9 mouse cellular contexts compared by ENCODE assay signal in genomic region chr6:67069800-67070315, GRCm38 (mm10). TPM values are rescaled to one million over a fixed set of nuclear protein-coding genes. Genes with fewer than 3 reads are reported as not detected.
DNase-seq lines count a peak whose midpoint lies in the region; ATAC-seq lines count a peak whose summit lies in the region.
"Had no signal": no experiment of that assay in that cellular context is flagged by ENCODE, and none has a peak within 500 bp of the region (broad histone marks: within the 10 kb centered on the region; RNA-seq: fewer than 3 reads in every experiment).

No protein-coding gene starts in this region.

- H3K79me2 ChIP-seq in macrophage (ENCODE audit: inconsistent target) = no peaks in the 10 kb centered on the region

- no peak overlapping the region for H3K4me2 ChIP-seq in kidney, embryonic 16.5 days (replicated peaks; ENCODE audit: low read depth, low read length)
- no peak overlapping the region for H3K4me2 ChIP-seq in midbrain, embryonic 16.5 days (ENCODE audit: low read length)

- ATAC-seq in kidney, embryonic 16.5 days (ENCODE audit: low FRiP score, low TSS enrichment) = no peak
- ATAC-seq in midbrain, embryonic 16.5 days = no peak

- WGBS in kidney, embryonic 16.5 days = 62% methylated on average over 9 of the region's 9 CpGs
- WGBS in macrophage (ENCODE audit: missing documents) = 56% methylated on average over 9 of the region's 9 CpGs
- 56% methylated on average over 9 of the region's 9 CpGs for WGBS in midbrain, embryonic 16.5 days

- no peaks in the 10 kb centered on the region for H3K27me3 ChIP-seq in kidney, embryonic 16.5 days (ENCODE audit: insufficient read depth, low read length)
- H3K27me3 ChIP-seq in midbrain, embryonic 16.5 days (ENCODE audit: control insufficient read depth, insufficient read depth, low read depth, low read length) = no peaks in the 10 kb centered on the region

- peaks cover 9% of the 10 kb centered on the region; the same call in 1 of the 2 replicates for H3K4me1 ChIP-seq in kidney, embryonic 16.5 days (ENCODE audit: insufficient read depth, low read length)
- no peaks in the 10 kb centered on the region for H3K4me1 ChIP-seq in midbrain, embryonic 16.5 days (ENCODE audit: control insufficient read depth, insufficient read depth, low read length)

- 0 out of 2 replicates have a peak overlapping the region, but pooled peaks have one; percentile 1 for H3K9ac ChIP-seq in kidney, embryonic 16.5 days (replicated peaks; ENCODE audit: low read length)
- H3K9ac ChIP-seq in midbrain, embryonic 16.5 days (ENCODE audit: low read depth, low read length) = no peak overlapping the region

- no peak overlapping the region for H3K27ac ChIP-seq in kidney, embryonic 16.5 days (ENCODE audit: low read length)
- peak overlapping the region; percentile 85 for H3K27ac ChIP-seq in macrophage
- no peak overlapping the region for H3K27ac ChIP-seq in midbrain, embryonic 16.5 days (ENCODE audit: low read length)

- H3K36me3 ChIP-seq in kidney, embryonic 16.5 days (ENCODE audit: insufficient read depth, low read length) = no peaks in the 10 kb centered on the region
- no peaks in the 10 kb centered on the region for H3K36me3 ChIP-seq in macrophage (ENCODE audit: inconsistent target)
- no peaks in the 10 kb centered on the region for H3K36me3 ChIP-seq in midbrain, embryonic 16.5 days (ENCODE audit: control insufficient read depth, insufficient read depth, low read length)

- DNase-seq in adrenal gland, postnatal 14 days = peak; percentile 38
- no peak for DNase-seq in adrenal gland, postnatal 4 days (ENCODE audit: low spot score in 2 of 2)
- no peak for DNase-seq in kidney, postnatal 14 days
- peak; percentile 11 for DNase-seq in ZHBTc4 (ENCODE audit: low read depth, low spot score)
- DNase-seq in T-cell, adult 2 months (ENCODE audit: low spot score) = no peak
- DNase-seq: thymus, adult 2 months had no signal

- no peak overlapping the region for H3K4me3 ChIP-seq in kidney, embryonic 16.5 days (ENCODE audit: low read length)
- no peak overlapping the region for H3K4me3 ChIP-seq in macrophage (ENCODE audit: inconsistent target)
- no peak overlapping the region for H3K4me3 ChIP-seq in midbrain, embryonic 16.5 days (ENCODE audit: low read depth, low read length)

- no peaks in the 10 kb centered on the region for H3K9me3 ChIP-seq in kidney, embryonic 16.5 days (ENCODE audit: low read length)
- no peaks in the 10 kb centered on the region for H3K9me3 ChIP-seq in midbrain, embryonic 16.5 days (replicated peaks; ENCODE audit: control insufficient read depth, low read length, poor library complexity, severe bottlenecking)

RNA-seq across cellular contexts. Expression of gene Gadd45a, which starts 32.6 kb away (rescaled TPM):
- 15.1 and 25.8 TPM in 2 replicates for total RNA-seq in adrenal gland, postnatal 14 days (2021)
- 10 to 100 TPM; 18.1 to 21.9 TPM for total RNA-seq in adrenal gland, postnatal 4 days (2021)
- 35.1 and 39.4 TPM in 2 replicates for polyA plus RNA-seq in kidney, embryonic 16.5 days (2015; fragmentation: Nextera tagmentation; extraction: Ambion mirVana)
- total RNA-seq in macrophage (2018; cell fraction: chromatin; rRNA removed) = 100 to 1,000 TPM in 10 of 26 experiments, 10 to 100 TPM in 15, 1 to 10 TPM in 1; 7.6 to 206 (median 78.5) TPM
- 100 to 1,000 TPM in 13 of 26 experiments, 10 to 100 TPM in 13; 13.3 to 236 (median 98.4) TPM for total RNA-seq in macrophage (2018; cell fraction: cytosol; rRNA removed)
- 100 to 1,000 TPM in 13 of 26 experiments, 10 to 100 TPM in 13; 12.7 to 228 (median 94.3) TPM for total RNA-seq in macrophage (2018; cell fraction: nucleus; rRNA removed)
- 88.5 to 287 TPM (median 181 TPM) in 3 replicates for polyA plus RNA-seq in macrophage (2018)
- 15.1 and 17.6 TPM in 2 replicates for polyA plus RNA-seq in midbrain, embryonic 16.5 days (2015; fragmentation: Nextera tagmentation; extraction: Ambion mirVana)

Comparison
In these comparisons a context has a peak if more than half of its experiments do, and no peak if none do; other contexts are left out.
1. DNase-seq: peak in adrenal gland, postnatal 14 days (single experiment) and ZHBTc4 (single experiment); none in adrenal gland, postnatal 4 days (0 of 2), kidney, postnatal 14 days (single experiment) and T-cell, adult 2 months (single experiment).